ENCODE assay signal across 10 mouse cellular contexts in the genomic region with DNA sequence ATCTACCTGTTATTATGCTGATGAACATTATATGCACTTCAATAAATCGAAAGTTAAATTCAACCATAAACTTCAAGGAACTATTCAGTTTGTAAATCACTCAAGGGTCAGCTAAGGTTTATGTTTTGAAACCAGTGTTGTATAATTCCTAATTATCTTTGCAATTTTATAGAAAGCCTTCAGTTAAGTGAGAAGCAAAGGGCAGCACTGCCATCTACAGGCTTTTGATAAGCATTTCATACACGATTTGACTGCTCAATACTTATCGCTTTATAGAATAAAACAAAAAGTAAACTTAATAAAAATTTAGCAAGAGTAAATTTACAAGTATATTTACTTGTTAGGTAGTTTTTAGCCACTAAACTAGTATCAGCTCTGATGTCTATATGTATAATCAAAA. TPM values are rescaled to one million over a fixed set of nuclear protein-coding genes. Genes with fewer than 3 reads are reported as not detected.
DNase-seq lines count a peak whose midpoint lies in the region.
"Had no signal": no experiment of that assay in that cellular context is flagged by ENCODE, and none has a peak within 500 bp of the region (broad histone marks: within the 10 kb centered on the region; RNA-seq: fewer than 3 reads in every experiment).

No protein-coding gene starts in this region.

- DNase-seq in adrenal gland, postnatal 10 days, result peak; percentile 24
- no peak for DNase-seq in adrenal gland, adult 2 months
- peak; percentile 2 to 42 for DNase-seq in kidney, postnatal 36 days
- DNase-seq in kidney, adult 11 months, result no peak
- DNase-seq in c-Kit-positive CD71-negative TER-119-negative erythroid progenitor cells, embryonic 14.5 days (ENCODE audit: low read depth), result peak; percentile 4
- peak; percentile 10 for DNase-seq in naive thymus-derived CD4-positive, alpha-beta T cell, adult 2 months (ENCODE audit: low read depth)
- DNase-seq in gastrocnemius, postnatal 10 days, result no peak
- no peak for DNase-seq in thymus, postnatal 0 days (ENCODE audit: low spot score)
- DNase-seq: thymus, postnatal 36 days had no signal

RNA-seq across cellular contexts. Expression of gene Rpe65, which starts 50.7 kb away (rescaled TPM):
- total RNA-seq in adrenal gland, postnatal 10 days (2021), result not detected
- not detected for total RNA-seq in adrenal gland, adult 2 months (2021)
- not detected in 2 replicates for polyA plus RNA-seq in adrenal gland, adult 2 months (2012; rRNA removed)
- not detected for total RNA-seq in gastrocnemius, postnatal 10 days (2021)
- polyA plus RNA-seq in thymus, postnatal 0 days (2015; fragmentation: Nextera tagmentation; extraction: Ambion mirVana), result not detected in 2 replicates
- total RNA-seq: hematopoietic stem cell, adult 5-6 weeks had no signal

RNA-seq across cellular contexts. Expression of gene Depdc1a, which starts 53.1 kb away (rescaled TPM):
- 1 to 10 TPM; 5.9 to 7.1 TPM for total RNA-seq in adrenal gland, postnatal 10 days (2021)
- under 1 TPM; 0.35 to 0.84 TPM for total RNA-seq in adrenal gland, adult 2 months (2021)
- polyA plus RNA-seq in adrenal gland, adult 2 months (2012; rRNA removed), result not detected in 2 replicates
- 1 to 10 TPM; 3.3 to 4.5 TPM for total RNA-seq in gastrocnemius, postnatal 10 days (2021)
- polyA plus RNA-seq in thymus, postnatal 0 days (2015; fragmentation: Nextera tagmentation; extraction: Ambion mirVana), result 34.0 and 34.3 TPM in 2 replicates

Comparison
In these comparisons a context has a peak if more than half of its experiments do, and no peak if none do; other contexts are left out.
1. DNase-seq: peak in adrenal gland, postnatal 10 days (single experiment), kidney, postnatal 36 days (2 of 2), c-Kit-positive CD71-negative TER-119-negative erythroid progenitor cells, embryonic 14.5 days (single experiment) and naive thymus-derived CD4-positive, alpha-beta T cell, adult 2 months (single experiment); none in adrenal gland, adult 2 months (single experiment), kidney, adult 11 months (single experiment), gastrocnemius, postnatal 10 days (single experiment) and thymus, postnatal 0 days (single experiment).